Mouse (Mus musculus) bone marrow macrophage, adult 2 months (primary cell): ENCODE results near the gene Fabp3.

ENCODE experiments used
- CTCF ChIP-seq: IDR thresholded peaks from 2 replicates; pipeline ENCODE4 v1.5.1; 2012; ENCODE audit warnings: low read depth, mild to moderate bottlenecking, low read length, moderate library complexity
- POLR2A ChIP-seq: IDR thresholded peaks from 2 replicates; pipeline ENCODE4 v1.6.1; 2012; ENCODE audit warnings: mild to moderate bottlenecking, low read depth, low read length, borderline replicate concordance

DNA sequence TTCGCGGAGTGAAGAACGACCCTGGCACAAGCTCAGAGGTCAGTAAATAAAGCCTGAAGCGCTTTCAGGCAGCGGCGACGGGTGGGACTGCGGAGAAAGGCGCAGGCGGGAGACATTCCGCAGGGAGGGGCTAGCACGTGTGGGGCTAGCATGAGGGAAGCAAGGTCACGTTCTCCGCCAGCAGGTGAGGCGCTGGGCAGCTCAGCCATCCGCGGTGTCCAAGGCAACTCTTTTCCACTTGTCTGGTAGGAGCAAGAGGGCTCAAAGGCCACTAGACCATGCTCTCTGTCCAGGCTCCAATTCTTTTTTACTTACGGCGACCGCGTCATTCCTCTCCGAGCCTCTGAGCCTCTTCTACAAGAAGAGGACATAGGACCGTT is 554 bp upstream of the Fabp3 start:
- no peak for TF ChIP-seq POLR2A
- no peak for TF ChIP-seq CTCF
